Comparison of ENCODE assay signal across 10 mouse cellular contexts in the genomic region with DNA sequence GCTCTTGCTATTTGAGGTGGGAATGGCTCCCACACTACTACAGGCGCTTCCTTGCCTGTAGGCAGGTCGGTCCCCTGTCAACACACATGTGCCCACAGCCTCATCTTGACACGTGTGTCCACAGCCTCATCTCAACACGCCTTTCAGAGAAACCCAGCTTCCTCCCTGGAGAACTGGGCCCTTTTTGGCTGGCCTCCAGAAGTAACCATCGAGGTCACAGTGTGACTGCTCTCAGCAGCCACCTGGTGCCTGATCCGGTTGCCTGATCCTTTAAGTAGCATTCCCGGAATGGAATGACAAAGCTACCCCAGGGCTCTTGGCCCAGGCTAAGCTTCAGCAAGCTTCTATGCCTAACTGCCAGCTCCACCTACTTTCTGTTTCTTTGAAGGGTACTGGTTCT. TPM values are rescaled to one million over a fixed set of nuclear protein-coding genes. Genes with fewer than 3 reads are reported as not detected.
DNase-seq lines count a peak whose midpoint lies in the region; ATAC-seq and TF ChIP-seq lines count a peak whose summit lies in the region.
"Had no signal": no experiment of that assay in that cellular context is flagged by ENCODE, and none has a peak within 500 bp of the region (broad histone marks: within the 10 kb centered on the region; RNA-seq: fewer than 3 reads in every experiment).

No protein-coding gene starts in this region.

- ATAC-seq in midbrain, embryonic 14.5 days (ENCODE audit: low FRiP score, low TSS enrichment) = no peak
- ATAC-seq in midbrain, embryonic 13.5 days = no peak

- H3K9me3 ChIP-seq in midbrain, embryonic 14.5 days (ENCODE audit: control insufficient read depth, low read length) = no peaks in the 10 kb centered on the region
- no peaks in the 10 kb centered on the region for H3K9me3 ChIP-seq in midbrain, embryonic 13.5 days
- H3K9me3 ChIP-seq: limb, embryonic 13.5 days had no signal

- no peak overlapping the region for H3K4me2 ChIP-seq in midbrain, embryonic 14.5 days (ENCODE audit: low read length)
- no peak overlapping the region for H3K4me2 ChIP-seq in midbrain, embryonic 13.5 days (replicated peaks)
- H3K4me2 ChIP-seq: limb, embryonic 13.5 days had no signal

- H3K9ac ChIP-seq in midbrain, embryonic 14.5 days (replicated peaks; ENCODE audit: low read length) = no peak overlapping the region
- no peak overlapping the region for H3K9ac ChIP-seq in midbrain, embryonic 13.5 days (replicated peaks)
- H3K9ac ChIP-seq: limb, embryonic 13.5 days had no signal

- no peak overlapping the region for H3K27ac ChIP-seq in midbrain, embryonic 14.5 days (replicated peaks; ENCODE audit: low read depth, low read length)
- H3K27ac ChIP-seq in midbrain, embryonic 13.5 days = no peak overlapping the region
- peak overlapping the region; percentile 48; the same call in 1 of the 2 replicates for H3K27ac ChIP-seq in kidney, adult 2 months (ENCODE audit: insufficient read depth, low read depth, low read length)
- H3K27ac ChIP-seq: limb, embryonic 13.5 days had no signal

- no peak for TF ChIP-seq CTCF in kidney, adult 2 months (conservative IDR thresholded peaks at IDR 0.05; ENCODE audit: insufficient read depth, insufficient read length, low read depth, low read length)

- peaks cover 43% of the 10 kb centered on the region for H3K36me3 ChIP-seq in midbrain, embryonic 14.5 days (ENCODE audit: control insufficient read depth, insufficient read depth, low read length)
- peaks cover 58% of the 10 kb centered on the region for H3K36me3 ChIP-seq in midbrain, embryonic 13.5 days
- no peaks in the 10 kb centered on the region for H3K36me3 ChIP-seq in kidney, adult 2 months (ENCODE audit: control insufficient read depth, insufficient read depth, low read length)

- TF ChIP-seq POLR2A in kidney, adult 2 months (IDR thresholded peaks at IDR 0.05; ENCODE audit: low read depth, low read length) = no peak

- peak; percentile 17 for DNase-seq in midbrain, embryonic 14.5 days
- peak; percentile 72 to 78 for DNase-seq in cerebellum, adult 18-20 months
- DNase-seq in kidney, adult 2 months = peak; percentile 64
- DNase-seq in retina, postnatal 7 days (ENCODE audit: low read depth, low spot score) = peak; percentile 43
- no peak for DNase-seq in urinary bladder, adult 2 months (ENCODE audit: low spot score)
- no peak for DNase-seq in frontal cortex, adult 2 months (ENCODE audit: extremely low spot score in 1 of 2, low spot score in 1 of 2)
- DNase-seq: gastrocnemius, postnatal 36 days; heart, postnatal 14 days had no signal

- H3K4me1 ChIP-seq in midbrain, embryonic 14.5 days (ENCODE audit: control insufficient read depth, insufficient read depth, low read length) = no peaks in the 10 kb centered on the region
- H3K4me1 ChIP-seq in midbrain, embryonic 13.5 days (replicated peaks) = no peaks in the 10 kb centered on the region
- no peaks in the 10 kb centered on the region; the same call in 1 of the 2 replicates for H3K4me1 ChIP-seq in kidney, adult 2 months (ENCODE audit: control insufficient read depth, insufficient read depth, low read length)

- 25% methylated on average over 7 of the region's 7 CpGs for WGBS in midbrain, embryonic 14.5 days
- WGBS in midbrain, embryonic 13.5 days = 33% methylated on average over 7 of the region's 7 CpGs
- WGBS in kidney, adult 2 months = 50% methylated on average over 7 of the region's 7 CpGs

- no peaks in the 10 kb centered on the region for H3K27me3 ChIP-seq in midbrain, embryonic 14.5 days (ENCODE audit: control insufficient read depth, insufficient read depth, low read length)
- no peaks in the 10 kb centered on the region for H3K27me3 ChIP-seq in midbrain, embryonic 13.5 days
- no peaks in the 10 kb centered on the region for H3K27me3 ChIP-seq in kidney, adult 2 months (replicated peaks; ENCODE audit: control insufficient read depth, insufficient read depth, low read length)
- H3K27me3 ChIP-seq: limb, embryonic 13.5 days had no signal

- no peak overlapping the region for H3K4me3 ChIP-seq in midbrain, embryonic 14.5 days (replicated peaks; ENCODE audit: low read depth, low read length)
- H3K4me3 ChIP-seq in midbrain, embryonic 13.5 days (replicated peaks) = no peak overlapping the region
- H3K4me3 ChIP-seq in kidney, adult 2 months (ENCODE audit: insufficient read depth, low read depth, low read length) = no peak overlapping the region
- H3K4me3 ChIP-seq: limb, embryonic 13.5 days had no signal

RNA-seq across cellular contexts. Expression of a gene that starts 50.3 kb away (rescaled TPM):
- polyA plus RNA-seq in midbrain, embryonic 14.5 days (2014; fragmentation: Nextera tagmentation; extraction: Ambion mirVana) = 15.4 and 19.8 TPM in 2 replicates
- 20.6 TPM in 2 replicates for polyA plus RNA-seq in midbrain, embryonic 13.5 days (2015; fragmentation: Nextera tagmentation; extraction: Ambion mirVana)
- polyA plus RNA-seq in kidney, adult 2 months (2012; rRNA removed) = 39.9 and 41.7 TPM in 2 replicates
- 21.8 and 23.7 TPM in 2 replicates for polyA plus RNA-seq in urinary bladder, adult 2 months (2012; rRNA removed)
- polyA plus RNA-seq in frontal cortex, adult 2 months (2012; rRNA removed) = 31.3 and 33.4 TPM in 2 replicates

Comparison
In these comparisons a context has a peak if more than half of its experiments do, and no peak if none do; other contexts are left out.
1. DNase-seq: peak in midbrain, embryonic 14.5 days (single experiment), cerebellum, adult 18-20 months (2 of 2), kidney, adult 2 months (single experiment) and retina, postnatal 7 days (single experiment); none in urinary bladder, adult 2 months (single experiment) and frontal cortex, adult 2 months (0 of 2).